Mouse (Mus musculus): ENCODE results near the gene I0C0044D17Rik.

- TF ChIP-seq TAL1 (IDR thresholded peaks at IDR 0.05; ENCODE audit: low read length) (no peak), GATA1 (IDR thresholded peaks at IDR 0.05; ENCODE audit: low read length) (no peak)
These were observed 19.0 kb downstream of the I0C0044D17Rik start for GRCm38 (mm10) chr4:98804476-98805134.

Measured in erythroblast, embryonic 14.5 days (primary cell).